Mouse (Mus musculus) large intestine, adult 2 months (tissue): ENCODE measurements around the gene Hist1h2ag. TPM values are rescaled to one million over a fixed set of nuclear protein-coding genes. Genes with fewer than 3 reads are reported as not detected.

Experiments
- DNase-seq: peaks from one replicate; pipeline ENCODE4 v3.0.0-alpha.2; 2012; ENCODE audit warnings: low read depth, low spot score
- WGBS: fragments of 180-500 bp; shearing (Covaris S2); methylation state at CpG from one replicate; pipeline ENCODE4 v1.1.7; 2018; 5-methylcytosine and 5-hydroxymethylcytosine counted together
- polyA plus RNA-seq: library from polyadenylated mRNA; depleted of rRNA; stranded (reverse); fragments of >200 nt; gene quantifications from 2 replicates; pipeline ENCODE4 v1.2.3, GENCODE M21; 2012

Hist1h2ag gene
- polyA plus RNA-seq, 1 experiment: 8.2 TPM

- 66% methylated on average over 5 of the region's 5 CpGs for WGBS
- no peak for DNase-seq
Measured at GRCm38 (mm10) chr13:22039364-22039763, 3.4 kb downstream of the Hist1h2ag start.

GRCm38 (mm10) chr13:22037415-22037814 is 5.3 kb downstream of the Hist1h2ag start:
- WGBS: 71% methylated on average over 2 of the region's 2 CpGs
- DNase-seq: no peak

GRCm38 (mm10) chr13:22036986-22037385 is 5.8 kb downstream of the Hist1h2ag start:
- DNase-seq: no peak
- WGBS: 60% methylated on average over 3 of the region's 3 CpGs

GRCm38 (mm10) chr13:22036149-22036956 is 6.4 kb downstream of the Hist1h2ag start:
- no peak for DNase-seq
- 4% methylated on average over 23 of the region's 23 CpGs for WGBS

GRCm38 (mm10) chr13:22035267-22036148 is 7.2 kb downstream of the Hist1h2ag start, which contains the start of the genes Hist1h2ah and Hist1h2bk:
Hist1h2ah (minus strand) TSS chr13:22035568.
Hist1h2bk (plus strand) TSS chr13:22035870.
- under 1% methylated on average over 26 of the region's 69 CpGs for WGBS
- DNase-seq: peak; percentile 94

GRCm38 (mm10) chr13:22034443-22035266 is 8.1 kb downstream of the Hist1h2ag start:
- WGBS: 2% methylated on average over 14 of the region's 14 CpGs
- DNase-seq: no peak

GRCm38 (mm10) chr13:22033741-22034442 is 8.9 kb downstream of the Hist1h2ag start:
- 28% methylated on average over 5 of the region's 5 CpGs for WGBS
- DNase-seq: no peak

- 4% methylated on average over 4 of the region's 4 CpGs for WGBS
- DNase-seq: no peak
Measured at GRCm38 (mm10) chr13:22030493-22030892, 12.3 kb downstream of the Hist1h2ag start.

- DNase-seq: no peak
- WGBS: 65% methylated on average over 8 of the region's 8 CpGs
Measured at GRCm38 (mm10) chr13:22029928-22030327, 12.8 kb downstream of the Hist1h2ag start.

- 3% methylated on average over 40 of the region's 40 CpGs for WGBS
- DNase-seq: no peak
Measured at GRCm38 (mm10) chr13:22028673-22029460, 13.9 kb downstream of the Hist1h2ag start.

GRCm38 (mm10) chr13:22026058-22027031 is 16.4 kb downstream of the Hist1h2ag start:
- DNase-seq: no peak
- WGBS: 4% methylated on average over 35 of the region's 35 CpGs

- 5% methylated on average over 9 of the region's 9 CpGs for WGBS
- no peak for DNase-seq
Measured at GRCm38 (mm10) chr13:22022241-22022640, 20.5 kb downstream of the Hist1h2ag start.

- DNase-seq: no peak
- WGBS: 2% methylated on average over 11 of the region's 11 CpGs
Measured at GRCm38 (mm10) chr13:22021581-22021980, 21.2 kb downstream of the Hist1h2ag start.

- no peak for DNase-seq
- WGBS: 2% methylated on average over 8 of the region's 8 CpGs
Measured at GRCm38 (mm10) chr13:22020901-22021339, 21.8 kb downstream of the Hist1h2ag start.

GRCm38 (mm10) chr13:22019934-22020835 is 22.6 kb downstream of the Hist1h2ag start:
- no peak for DNase-seq
- WGBS: 3% methylated on average over 44 of the region's 44 CpGs
